Mouse (Mus musculus): Measurements from ENCODE around the gene Xab2. TPM values are rescaled to one million over a fixed set of nuclear protein-coding genes. Genes with fewer than 3 reads are reported as not detected.

The Xab2 gene
- polyA plus RNA-seq (2017; shearing (Covaris generic)), result 100 to 1,000 TPM; 100 to 114 TPM

DNA sequence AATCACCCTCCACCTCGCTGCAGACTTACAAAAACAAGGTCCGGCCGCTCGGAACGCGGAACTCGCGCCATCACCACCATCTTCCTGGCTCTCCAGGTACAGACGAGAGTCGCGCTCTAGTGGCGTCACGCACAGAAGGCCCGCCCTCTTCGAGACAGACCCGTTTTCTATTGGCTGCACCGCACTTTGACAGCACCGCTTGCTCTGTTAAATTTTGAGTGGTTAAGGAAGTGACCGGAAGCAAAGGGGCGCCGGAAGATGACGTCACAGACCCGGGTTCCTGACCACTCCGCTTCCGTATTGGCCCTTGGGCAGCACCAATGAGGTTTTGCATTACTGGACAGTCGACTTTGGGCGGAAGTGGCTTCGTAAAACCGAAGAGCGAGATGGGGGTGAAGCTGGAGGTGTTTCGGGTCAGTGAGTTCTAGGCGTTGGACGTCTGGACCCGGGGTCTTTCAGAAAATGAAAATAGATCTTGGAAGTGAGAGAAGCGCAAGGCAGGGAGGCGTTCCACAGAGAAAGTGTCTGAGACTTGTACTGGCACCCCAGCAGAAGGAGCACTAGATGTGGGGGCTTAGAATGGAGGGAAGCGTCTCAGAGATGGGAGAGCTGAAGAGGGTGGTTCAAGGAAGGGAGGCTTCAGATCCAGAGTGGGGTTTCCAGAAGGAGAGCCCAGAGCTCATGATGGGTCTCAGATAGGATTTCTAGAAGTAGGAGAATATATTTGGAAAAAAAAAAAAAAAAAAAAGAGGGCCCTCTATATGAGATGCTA, at the start of gene Xab2, which contains the start of gene Pet100:
Xab2 (minus strand) TSS at position 118 of the 772 bp plus-strand sequence.
Pet100 (plus strand) TSS at position 350 of the 772 bp plus-strand sequence.

DNA sequence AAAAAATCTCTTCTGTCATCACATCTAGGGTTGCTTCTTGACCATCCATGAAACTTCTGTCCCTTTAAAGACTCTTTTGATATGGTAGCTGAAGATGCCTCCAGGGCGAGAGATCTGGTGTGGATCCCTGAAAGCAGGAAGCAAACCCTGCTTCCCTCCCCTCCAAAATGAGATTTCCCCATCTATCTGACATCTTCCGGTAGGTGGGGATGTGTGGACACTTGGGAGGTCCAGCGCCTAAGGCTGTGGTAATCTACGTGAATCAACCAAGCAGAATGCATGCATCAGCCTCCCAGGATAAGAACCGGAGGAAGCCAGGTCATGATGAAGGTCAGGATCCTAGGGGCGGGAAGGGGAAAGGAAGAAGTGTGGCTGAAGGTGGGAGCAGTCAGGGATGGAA, 44.4 kb upstream of the Xab2 start, which contains the start of gene Mcemp1:
Mcemp1 (plus strand) TSS at position 248 of the 400 bp plus-strand sequence.

GRCm38 (mm10) chr8:3655526-3655925, 34.4 kb upstream of the Xab2 start, which contains the start of gene Retn:
TSS of gene Retn (plus strand) at chr8:3655770.

GRCm38 (mm10) chr8:3630647-3631477, 9.7 kb upstream of the Xab2 start, which contains the start of gene Stxbp2:
TSS of gene Stxbp2 (plus strand) at chr8:3630955.

GRCm38 (mm10) chr8:3625445-3625844, 4.3 kb upstream of the Xab2 start, which contains the start of gene Pcp2:
TSS of gene Pcp2 (minus strand) at chr8:3625545.

DNA sequence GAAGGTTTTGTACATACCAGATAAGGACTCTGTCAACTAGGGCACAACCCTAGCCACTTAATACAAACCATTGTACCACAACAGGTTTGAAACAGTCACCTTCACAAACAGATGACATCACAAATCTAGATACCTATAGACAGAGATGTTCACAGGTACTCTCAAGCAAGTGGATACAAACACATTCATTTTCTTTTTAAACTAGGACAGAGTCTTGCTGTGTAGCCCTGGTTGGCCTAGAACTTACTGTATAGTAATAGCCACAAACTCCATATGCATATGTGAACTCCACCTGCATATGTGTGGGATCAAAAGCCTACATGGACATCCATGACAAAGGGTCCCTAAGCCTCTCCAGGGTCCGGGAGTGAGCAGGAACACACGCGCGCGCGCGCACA, 34.1 kb downstream of the Xab2 start, which contains the start of gene Camsap3:
Camsap3 (plus strand) TSS at position 301 of the 398 bp plus-strand sequence.

GRCm38 (mm10) chr8:3567641-3568371, 53.3 kb downstream of the Xab2 start, which contains the start of gene C330021F23Rik:
TSS of gene C330021F23Rik (plus strand) at chr8:3567990.

Other genes starting within 250 kb of the Xab2 start
- gene Arhgef18, start 228.3 kb downstream of the Xab2 start, polyA plus RNA-seq (2017; shearing (Covaris generic)), result 100 to 1,000 TPM in 1 of 2 experiments, 10 to 100 TPM in 1; 74.0 to 116 TPM
- gene Pex11g, start 153.6 kb downstream of the Xab2 start, polyA plus RNA-seq (2017; shearing (Covaris generic)), result 1 to 10 TPM; 4.2 to 4.5 TPM
- gene Tex45, start 150.5 kb downstream of the Xab2 start, polyA plus RNA-seq (2017; shearing (Covaris generic)), result under 1 TPM in 1 of 2 experiments, not detected in 1; 0.17 TPM
- gene Zfp358, start 128.2 kb downstream of the Xab2 start, polyA plus RNA-seq (2017; shearing (Covaris generic)), result 1 to 10 TPM; 6.7 to 8.5 TPM
- 100 to 1,000 TPM; 107 to 120 TPM for gene Mcoln1, start 120.9 kb downstream of the Xab2 start, polyA plus RNA-seq (2017; shearing (Covaris generic))
- gene Pnpla6, start 105.9 kb downstream of the Xab2 start, polyA plus RNA-seq (2017; shearing (Covaris generic)), result 10 to 100 TPM; 39.8 to 41.4 TPM
- gene C330021F23Rik, start 53.3 kb downstream of the Xab2 start, polyA plus RNA-seq (2017; shearing (Covaris generic)), result 1 to 10 TPM in 1 of 2 experiments, not detected in 1; 2.2 TPM
- 1 to 10 TPM in 1 of 2 experiments, under 1 TPM in 1; 0.98 to 5.4 TPM for gene Camsap3, start 34.0 kb downstream of the Xab2 start, polyA plus RNA-seq (2017; shearing (Covaris generic))
- 100 to 1,000 TPM in 1 of 2 experiments, 10 to 100 TPM in 1; 95.6 to 102 TPM for gene Pet100, start 232 bp upstream of the Xab2 start, polyA plus RNA-seq (2017; shearing (Covaris generic))
- not detected for gene Pcp2, start 4.2 kb upstream of the Xab2 start, polyA plus RNA-seq (2017; shearing (Covaris generic))
- gene Stxbp2, start 9.6 kb upstream of the Xab2 start, polyA plus RNA-seq (2017; shearing (Covaris generic)), result 100 to 1,000 TPM; 203 to 221 TPM
- gene Retn, start 34.5 kb upstream of the Xab2 start, polyA plus RNA-seq (2017; shearing (Covaris generic)), result not detected
- 1 to 10 TPM in 1 of 2 experiments, not detected in 1; 1.1 TPM for gene Mcemp1, start 44.4 kb upstream of the Xab2 start, polyA plus RNA-seq (2017; shearing (Covaris generic))
- under 1 TPM in 1 of 2 experiments, not detected in 1; 0.78 TPM for gene Fcor, start 51.0 kb upstream of the Xab2 start, polyA plus RNA-seq (2017; shearing (Covaris generic))
- gene Trappc5, start 55.0 kb upstream of the Xab2 start, polyA plus RNA-seq (2017; shearing (Covaris generic)), result 10 to 100 TPM; 35.7 to 44.1 TPM
- 10 to 100 TPM in 1 of 2 experiments, 1 to 10 TPM in 1; 1.7 to 16.7 TPM for gene Fcer2a, start 72.9 kb upstream of the Xab2 start, polyA plus RNA-seq (2017; shearing (Covaris generic))
- gene Clec4g, start 99.3 kb upstream of the Xab2 start, polyA plus RNA-seq (2017; shearing (Covaris generic)), result under 1 TPM in 1 of 2 experiments, not detected in 1; 0.53 TPM
- 1 to 10 TPM in 1 of 2 experiments, not detected in 1; 2.8 TPM for gene Cd209a, start 127.7 kb upstream of the Xab2 start, polyA plus RNA-seq (2017; shearing (Covaris generic))
- under 1 TPM; 0.31 to 0.67 TPM for gene Cd209e, start 233.0 kb upstream of the Xab2 start, polyA plus RNA-seq (2017; shearing (Covaris generic))

Data from inflammation-experienced regulatory T-cells (primary cell).